Comparison of ENCODE assay signal across 12 mouse cellular contexts in genomic region chr17:86687021-86687420, GRCm38 (mm10).
"Had no signal": no experiment of that assay in that cellular context is flagged by ENCODE, and none has a peak within 500 bp of the region (broad histone marks: within the 10 kb centered on the region; RNA-seq: fewer than 3 reads in every experiment).

No protein-coding gene starts in this region.

- DNase-seq: lung, embryonic 14.5 days; lung, postnatal 10 days; lung, postnatal 4 days; midbrain, embryonic 14.5 days; retina, postnatal 1 day; right cerebral cortex, adult 18-20 months; right cerebral cortex, postnatal 25 days; right cerebral cortex, postnatal 4 days; spleen, adult 18-20 months; thymus, adult 18-20 months; thymus, postnatal 14 days; thymus, postnatal 36 days had no signal
